Mouse (Mus musculus) urinary bladder, postnatal 25 days (tissue): ENCODE measurements at regions not wholly inside any gene's neighbourhood (a gene's known extent, or its start where the extent isn't known, plus 50 kb on each side); places are given as distances from the start of the nearest gene placed in this dataset.
"Not testable (repeated sequence)": the region's sequence is repeated elsewhere in the genome, so short reads cannot be mapped to it uniquely, and the experiment has no call there.

ENCODE experiments used
- DNase-seq: peaks from one replicate; pipeline ENCODE4 v3.0.0; 2022; ENCODE audit warnings: low spot score

GRCm38 (mm10) chr7:36224416-36224815, 421.6 kb upstream of the Zfp507 start:
- no peak for DNase-seq

- DNase-seq, result no peak
Observed at GRCm38 (mm10) chr7:36218386-36218785, 415.6 kb upstream of the Zfp507 start.

- DNase-seq, result no peak
Observed at GRCm38 (mm10) chr7:36210034-36210433, 407.2 kb upstream of the Zfp507 start.

GRCm38 (mm10) chr7:36207525-36208260, 404.9 kb upstream of the Zfp507 start:
- no peak for DNase-seq

- no peak for DNase-seq
Observed at GRCm38 (mm10) chr7:36198091-36198700, 395.4 kb upstream of the Zfp507 start.

GRCm38 (mm10) chr7:36196154-36196720, 393.4 kb upstream of the Zfp507 start:
- DNase-seq, result no peak

- DNase-seq, result no peak
Observed at GRCm38 (mm10) chr7:36192645-36193044, 389.8 kb upstream of the Zfp507 start.

- DNase-seq, result no peak
Observed at GRCm38 (mm10) chr7:36177947-36178346, 375.1 kb upstream of the Zfp507 start.

GRCm38 (mm10) chr7:36175296-36175695, 372.5 kb upstream of the Zfp507 start:
- no peak for DNase-seq

GRCm38 (mm10) chr7:36172511-36172910, 369.7 kb upstream of the Zfp507 start:
- not testable (repeated sequence) for DNase-seq

- DNase-seq, result no peak
Observed at GRCm38 (mm10) chr7:36157270-36157945, 354.6 kb upstream of the Zfp507 start.

- DNase-seq, result no peak
Observed at GRCm38 (mm10) chr7:36156595-36156994, 353.8 kb upstream of the Zfp507 start.

GRCm38 (mm10) chr7:36155576-36155975, 352.8 kb upstream of the Zfp507 start:
- DNase-seq, result no peak

- DNase-seq, result no peak
Observed at GRCm38 (mm10) chr7:36155159-36155558, 352.4 kb upstream of the Zfp507 start.

GRCm38 (mm10) chr7:36150871-36151560, 348.2 kb upstream of the Zfp507 start:
- DNase-seq, result no peak

GRCm38 (mm10) chr7:36136571-36136970, 333.8 kb upstream of the Zfp507 start:
- no peak for DNase-seq

GRCm38 (mm10) chr7:36134557-36134956, 331.8 kb upstream of the Zfp507 start:
- no peak for DNase-seq

GRCm38 (mm10) chr7:36133658-36134143, 330.9 kb upstream of the Zfp507 start:
- no peak for DNase-seq

- no peak for DNase-seq
Observed at GRCm38 (mm10) chr7:36133026-36133425, 330.2 kb upstream of the Zfp507 start.

- no peak for DNase-seq
Observed at GRCm38 (mm10) chr7:36132569-36132968, 329.8 kb upstream of the Zfp507 start.

- DNase-seq, result no peak
Observed at GRCm38 (mm10) chr7:36097054-36097453, 294.3 kb upstream of the Zfp507 start.
